Mouse (Mus musculus) forebrain, embryonic 14.5 days (tissue): ENCODE measurements at regions not wholly inside any gene's neighbourhood (a gene's known extent, or its start where the extent isn't known, plus 50 kb on each side); places are given as distances from the start of the nearest gene placed in this dataset.

Source experiments
- ATAC-seq: fragments of 200-750 bp; cut with Nextera tagmentation; 2 replicates; pipeline ENCODE4 v1.8.0; 2017; ENCODE audit warnings: mild to moderate bottlenecking, moderate library complexity
- DNase-seq: peaks from one replicate; pipeline ENCODE4 v3.0.0-alpha.2; 2015; ENCODE audit warnings: low spot score
- H3K27ac ChIP-seq: fragments of 300-500 bp; sonication (generic); 2 replicates; pipeline ENCODE4 v1.5.1; 2014; ENCODE audit warnings: low read depth, mild to moderate bottlenecking, control low read depth, low read length, moderate library complexity
- H3K27me3 ChIP-seq: fragments of 300-500 bp; sonication (generic); replicated peaks from 2 replicates; pipeline ENCODE4 v1.6.1; 2014; ENCODE audit warnings: low read length, control low read depth, mixed read lengths; ENCODE audit not compliant: control insufficient read depth, insufficient read depth
- H3K36me3 ChIP-seq: fragments of 300-500 bp; sonication (generic); 2 replicates; pipeline ENCODE4 v1.6.1; 2014; ENCODE audit warnings: low read length, control low read depth; ENCODE audit not compliant: control insufficient read depth, insufficient read depth
- H3K4me1 ChIP-seq: fragments of 300-500 bp; sonication (generic); 2 replicates; pipeline ENCODE4 v1.6.1; 2014; ENCODE audit warnings: antibody characterized with exemption, low read length, control low read depth; ENCODE audit not compliant: control insufficient read depth, insufficient read depth
- H3K4me2 ChIP-seq: fragments of 300-500 bp; sonication (generic); 2 replicates; pipeline ENCODE4 v1.6.1; 2014; ENCODE audit warnings: mild to moderate bottlenecking, control low read depth, low read length
- H3K4me3 ChIP-seq: fragments of 300-500 bp; sonication (generic); 2 replicates; pipeline ENCODE4 v1.5.1; 2014; ENCODE audit warnings: low read depth, low read length, control low read depth
- H3K9ac ChIP-seq: fragments of 300-500 bp; sonication (generic); 2 replicates; pipeline ENCODE4 v1.6.1; 2014; ENCODE audit warnings: mild to moderate bottlenecking, low read length, control low read depth, moderate library complexity
- H3K9me3 ChIP-seq: fragments of 300-500 bp; sonication (generic); replicated peaks from 2 replicates; pipeline ENCODE4 v1.6.1; 2016; ENCODE audit warnings: low read length, control low read depth, mixed read lengths; ENCODE audit not compliant: control insufficient read depth
- WGBS: fragments of 180-500 bp; shearing (Covaris S2); extraction: QIAGEN DNeasy Blood & Tissue Kit; methylation state at CpG from one replicate; pipeline ENCODE4 v1.1.7; 2014; 5-methylcytosine and 5-hydroxymethylcytosine counted together

GRCm38 (mm10) chr15:54092386-54092785 is 207.7 kb downstream of the Gm7489 start:
- no peak for ATAC-seq
- DNase-seq, result no peak
- 91% methylated on average over 3 of the region's 3 CpGs for WGBS
- no peaks in the 10 kb centered on the region for H3K27me3 ChIP-seq
- no peaks in the 10 kb centered on the region for H3K4me1 ChIP-seq
- no peak overlapping the region for H3K9ac ChIP-seq
- H3K27ac ChIP-seq, result no peak overlapping the region
- H3K4me3 ChIP-seq, result no peak overlapping the region
- no peaks in the 10 kb centered on the region for H3K36me3 ChIP-seq
- no peak overlapping the region for H3K4me2 ChIP-seq
- H3K9me3 ChIP-seq, result no peaks in the 10 kb centered on the region

DNA sequence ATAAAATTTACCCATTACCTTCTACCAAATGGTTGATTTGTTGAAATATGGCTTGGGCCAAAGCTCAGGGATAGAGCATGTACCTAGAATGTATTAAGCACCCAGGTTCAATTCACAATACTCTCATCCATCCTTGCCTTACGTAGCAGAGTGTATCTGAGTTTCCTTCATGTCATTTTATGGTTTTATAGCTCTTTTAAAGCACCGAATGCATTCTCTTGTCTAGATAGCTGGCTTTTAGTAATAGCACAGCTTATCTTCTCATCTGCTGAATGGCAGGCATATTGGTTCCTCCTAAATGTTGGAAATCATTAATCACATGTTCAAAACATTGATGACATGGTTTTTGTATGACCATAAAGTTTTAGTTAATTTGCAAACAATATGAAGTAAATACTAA is 212.8 kb downstream of the Gm7489 start:
- H3K4me3 ChIP-seq, result no peak overlapping the region
- H3K9ac ChIP-seq, result no peak overlapping the region
- no peak overlapping the region for H3K27ac ChIP-seq
- 81% methylated on average over 2 of the region's 2 CpGs for WGBS
- no peaks in the 10 kb centered on the region for H3K9me3 ChIP-seq
- DNase-seq (no peak), ATAC-seq (no peak)
- H3K4me2 ChIP-seq, result no peak overlapping the region
- no peaks in the 10 kb centered on the region for H3K27me3 ChIP-seq
- no peaks in the 10 kb centered on the region for H3K36me3 ChIP-seq
- H3K4me1 ChIP-seq, result no peaks in the 10 kb centered on the region

- DNase-seq, result no peak
- ATAC-seq, result no peak
- WGBS, result 34% methylated on average over 2 of the region's 2 CpGs
Measured at GRCm38 (mm10) chr15:54112406-54112805, 227.7 kb downstream of the Gm7489 start.

DNA sequence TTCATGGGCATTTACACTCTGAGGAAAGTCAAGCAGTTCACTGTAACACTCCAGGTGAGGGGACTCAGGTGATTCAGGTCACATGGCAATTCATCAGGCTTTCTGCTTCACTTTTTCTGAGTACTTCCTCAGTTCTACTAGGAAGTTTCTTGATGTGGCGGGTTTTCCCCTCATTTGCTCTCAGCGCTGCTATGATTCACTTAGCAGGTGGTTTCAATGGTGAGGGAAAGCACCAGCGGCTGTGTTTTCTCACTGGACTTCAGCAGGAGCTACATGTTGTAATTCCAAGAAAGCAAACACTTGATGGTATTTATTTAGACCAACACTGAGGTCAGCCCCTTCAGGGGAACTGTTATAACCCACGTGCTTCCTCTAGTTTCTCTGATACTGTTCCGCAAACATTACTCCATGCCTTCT is 229.4 kb downstream of the Gm7489 start:
- Histone ChIP-seq H3K4me1 (no peaks in the 10 kb centered on the region), H3K27ac (no peak overlapping the region), H3K36me3 (no peaks in the 10 kb centered on the region), H3K9me3 (no peaks in the 10 kb centered on the region), H3K9ac (no peak overlapping the region), H3K4me2 (no peak overlapping the region), H3K4me3 (no peak overlapping the region), H3K27me3 (no peaks in the 10 kb centered on the region)
- ATAC-seq, result no peak
- WGBS, result 86% methylated on average over 5 of the region's 5 CpGs
- DNase-seq, result no peak

More at GRCm38 (mm10) chr15:54112406-54112805, 227.7 kb downstream of the Gm7489 start:
- no peak overlapping the region for H3K4me3 ChIP-seq
- H3K9me3 ChIP-seq, result no peaks in the 10 kb centered on the region
- H3K9ac ChIP-seq, result no peak overlapping the region
- H3K27ac ChIP-seq, result no peak overlapping the region
- no peak overlapping the region for H3K4me2 ChIP-seq
- H3K27me3 ChIP-seq, result no peaks in the 10 kb centered on the region
- no peaks in the 10 kb centered on the region for H3K4me1 ChIP-seq
- no peaks in the 10 kb centered on the region for H3K36me3 ChIP-seq

DNA sequence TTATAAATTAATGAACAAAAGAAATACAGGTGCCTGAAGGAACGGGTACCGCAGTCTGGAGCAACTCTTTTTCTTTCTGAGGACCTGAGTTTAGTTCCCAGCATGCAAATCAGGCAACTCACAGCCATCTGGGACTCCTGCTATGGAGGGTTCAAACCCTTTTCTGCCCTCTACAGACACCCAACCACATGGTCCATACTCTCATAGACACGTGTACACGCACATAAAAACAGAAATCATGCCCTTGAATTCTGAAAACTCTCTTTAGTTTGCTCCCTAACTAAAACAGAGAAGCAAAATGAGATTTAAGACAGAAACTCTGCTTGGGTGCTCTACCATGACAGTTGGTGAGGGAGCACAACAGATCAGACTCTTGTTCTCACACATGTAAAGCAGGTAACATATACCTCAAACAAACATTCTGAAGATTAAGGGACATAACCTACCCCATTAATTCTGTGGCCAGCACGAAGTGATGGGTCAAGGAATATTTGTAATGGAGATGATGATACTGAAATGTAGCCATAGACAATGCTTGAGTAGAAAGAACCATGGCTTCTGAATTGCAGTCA is 233.3 kb downstream of the Gm7489 start:
- no peak for ATAC-seq
- H3K27me3 ChIP-seq, result no peaks in the 10 kb centered on the region
- H3K9ac ChIP-seq, result no peak overlapping the region
- H3K4me1 ChIP-seq, result no peaks in the 10 kb centered on the region
- DNase-seq, result no peak
- WGBS, result 85% methylated on average over 5 of the region's 5 CpGs
- H3K4me2 ChIP-seq, result no peak overlapping the region
- H3K4me3 ChIP-seq, result no peak overlapping the region
- no peaks in the 10 kb centered on the region for H3K36me3 ChIP-seq
- no peak overlapping the region for H3K27ac ChIP-seq
- H3K9me3 ChIP-seq, result no peaks in the 10 kb centered on the region

DNA sequence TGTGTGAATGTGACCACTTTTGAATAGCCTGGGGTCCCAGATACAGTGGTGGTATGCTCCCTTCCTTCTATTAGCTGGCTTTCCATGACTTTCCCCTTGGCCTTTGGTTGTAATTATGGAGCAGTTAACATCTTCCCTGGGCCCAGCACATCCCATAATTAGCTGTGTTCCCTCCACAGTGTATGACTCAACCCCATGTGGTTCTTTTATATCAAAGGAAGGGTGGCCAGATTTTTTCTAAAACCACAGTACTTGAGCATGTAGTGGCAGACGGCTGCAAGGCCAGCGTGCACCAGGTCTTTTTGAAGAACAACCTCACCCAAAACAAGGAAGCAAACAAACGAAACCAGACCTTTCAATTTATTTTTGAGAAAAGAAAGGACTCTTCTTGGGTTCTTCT is 235.8 kb downstream of the Gm7489 start:
- Histone ChIP-seq H3K36me3 (no peaks in the 10 kb centered on the region), H3K4me3 (no peak overlapping the region), H3K4me1 (no peaks in the 10 kb centered on the region), H3K27me3 (no peaks in the 10 kb centered on the region), H3K9me3 (no peaks in the 10 kb centered on the region), H3K27ac (no peak overlapping the region), H3K4me2 (no peak overlapping the region), H3K9ac (no peak overlapping the region)
- WGBS, result 84% methylated on average over 3 of the region's 3 CpGs
- DNase-seq, result no peak
- no peak for ATAC-seq

GRCm38 (mm10) chr15:54164350-54164749 is 279.6 kb downstream of the Gm7489 start:
- ATAC-seq (no peak), DNase-seq (no peak)
- Histone ChIP-seq H3K9me3 (no peaks in the 10 kb centered on the region), H3K4me2 (no peak overlapping the region), H3K9ac (no peak overlapping the region), H3K27ac (no peak overlapping the region), H3K27me3 (no peaks in the 10 kb centered on the region), H3K4me1 (no peaks in the 10 kb centered on the region), H3K4me3 (no peak overlapping the region), H3K36me3 (no peaks in the 10 kb centered on the region)
- 65% methylated on average over 1 of the region's 1 CpGs for WGBS

DNA sequence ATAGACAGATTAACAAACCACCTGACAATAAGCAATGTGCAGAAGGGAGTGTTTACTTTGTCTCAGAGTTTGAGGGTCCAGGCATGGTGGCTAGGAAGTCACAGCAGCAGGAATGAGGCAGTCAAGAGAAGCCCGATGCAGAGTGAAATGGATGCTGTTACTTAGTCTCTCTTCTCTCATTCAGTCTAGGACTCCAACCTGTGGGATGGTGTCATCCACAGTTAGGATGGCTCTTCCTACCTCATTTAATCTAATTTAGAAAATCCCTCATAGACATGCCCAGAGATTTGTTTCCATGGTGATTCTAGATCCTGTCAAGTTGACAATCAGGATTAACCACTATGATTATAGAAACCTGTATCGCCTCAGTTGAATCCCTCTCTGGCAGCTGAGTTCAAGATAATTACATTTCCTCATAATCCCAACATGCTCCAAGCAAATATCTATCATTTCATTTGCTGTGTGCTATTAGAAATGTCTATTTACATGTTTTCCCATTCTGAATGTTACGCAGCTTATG is 283.2 kb downstream of the Gm7489 start:
- H3K27ac ChIP-seq, result no peak overlapping the region
- H3K4me2 ChIP-seq, result no peak overlapping the region
- H3K4me3 ChIP-seq, result no peak overlapping the region
- no peaks in the 10 kb centered on the region for H3K27me3 ChIP-seq
- ATAC-seq, result no peak
- H3K4me1 ChIP-seq, result no peaks in the 10 kb centered on the region
- 62% methylated on average over 3 of the region's 3 CpGs for WGBS
- no peaks in the 10 kb centered on the region for H3K9me3 ChIP-seq
- DNase-seq, result no peak
- H3K36me3 ChIP-seq, result no peaks in the 10 kb centered on the region
- H3K9ac ChIP-seq, result no peak overlapping the region

- H3K36me3 ChIP-seq, result no peaks in the 10 kb centered on the region
- DNase-seq, result no peak
- no peak overlapping the region for H3K4me3 ChIP-seq
- no peaks in the 10 kb centered on the region for H3K4me1 ChIP-seq
- no peak overlapping the region for H3K27ac ChIP-seq
- no peaks in the 10 kb centered on the region for H3K9me3 ChIP-seq
- H3K27me3 ChIP-seq, result no peaks in the 10 kb centered on the region
- no peak overlapping the region for H3K4me2 ChIP-seq
- H3K9ac ChIP-seq, result no peak overlapping the region
- no peak for ATAC-seq
- 91% methylated on average over 2 of the region's 2 CpGs for WGBS
Measured at GRCm38 (mm10) chr15:54177221-54177620, 292.5 kb downstream of the Gm7489 start.
